Mouse (Mus musculus): ENCODE measurements around the gene Vmn1r33.
"Not testable (repeated sequence)": the region's sequence is repeated elsewhere in the genome, so short reads cannot be mapped to it uniquely, and the experiment has no call there.

The Vmn1r33 gene

DNA sequence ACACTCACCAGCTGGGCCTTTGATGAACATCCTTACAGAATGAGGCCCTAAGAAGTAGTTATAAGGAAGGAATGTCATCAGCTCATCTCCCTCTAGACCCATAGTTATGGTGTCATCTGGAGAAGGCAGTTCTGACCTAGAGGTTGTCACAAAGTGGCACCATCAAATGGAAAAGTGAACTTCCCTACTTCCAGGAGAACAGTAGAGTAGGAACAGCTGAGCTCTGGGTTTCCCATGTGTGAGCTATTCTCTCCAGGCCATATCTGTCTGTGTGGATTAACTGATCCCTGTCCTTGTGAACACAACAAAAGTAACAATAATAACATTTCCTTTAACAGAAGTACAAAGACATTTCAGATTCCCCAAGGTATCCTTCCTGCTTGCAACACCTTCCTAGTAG is at the start of gene Vmn1r33:
Gene Vmn1r33 (minus strand): TSS at position 101 of the 400 bp plus-strand sequence.
- DNase-seq (ENCODE audit: low spot score) = not testable (repeated sequence)

DNA sequence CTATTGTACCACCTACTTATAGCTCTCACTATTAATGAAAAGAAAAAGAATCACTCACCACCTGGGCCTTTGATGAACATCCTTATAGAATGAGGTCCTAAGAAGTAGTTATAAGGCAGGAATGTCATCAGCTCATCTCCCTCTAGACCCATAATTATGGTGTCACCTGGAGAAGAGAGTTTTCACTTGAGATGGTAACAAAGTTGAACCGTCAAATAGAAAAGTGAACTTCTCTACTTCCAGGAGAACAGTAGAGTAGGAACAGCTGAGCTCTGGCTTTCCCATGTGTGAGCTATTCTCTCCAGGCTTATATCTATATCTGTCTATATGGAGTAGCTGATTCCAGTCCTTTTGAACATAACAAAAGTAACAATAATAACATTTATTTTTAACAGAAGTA is 25.7 kb upstream of the Vmn1r33 start, which contains the start of gene Vmn1r34:
Gene Vmn1r34 (minus strand): TSS at position 101 of the 400 bp plus-strand sequence.
- DNase-seq (ENCODE audit: low spot score) = no peak

DNA sequence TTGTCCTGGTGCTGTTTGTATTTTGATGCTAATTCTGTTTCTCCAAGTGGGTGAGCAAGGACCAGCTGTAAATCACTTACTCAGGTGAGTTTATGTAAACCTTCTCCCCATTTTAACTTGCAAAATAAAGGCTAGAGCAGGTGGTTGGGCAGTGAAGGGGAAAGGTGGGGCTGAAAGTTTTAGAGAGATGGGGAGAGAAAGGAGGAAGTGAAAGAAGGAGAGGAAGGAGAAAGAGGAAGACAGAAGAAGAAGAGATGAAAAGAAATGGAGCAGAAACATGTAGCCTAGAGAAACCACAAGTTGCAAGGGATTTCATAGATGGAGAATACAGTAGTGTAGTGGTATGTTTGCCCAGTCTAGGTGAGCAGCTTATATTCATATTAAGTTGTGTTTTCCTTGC is 22.3 kb downstream of the Vmn1r33 start:
- no peak for DNase-seq (ENCODE audit: low spot score)
